ENCODE assay signal across 22 mouse cellular contexts in the genomic region with DNA sequence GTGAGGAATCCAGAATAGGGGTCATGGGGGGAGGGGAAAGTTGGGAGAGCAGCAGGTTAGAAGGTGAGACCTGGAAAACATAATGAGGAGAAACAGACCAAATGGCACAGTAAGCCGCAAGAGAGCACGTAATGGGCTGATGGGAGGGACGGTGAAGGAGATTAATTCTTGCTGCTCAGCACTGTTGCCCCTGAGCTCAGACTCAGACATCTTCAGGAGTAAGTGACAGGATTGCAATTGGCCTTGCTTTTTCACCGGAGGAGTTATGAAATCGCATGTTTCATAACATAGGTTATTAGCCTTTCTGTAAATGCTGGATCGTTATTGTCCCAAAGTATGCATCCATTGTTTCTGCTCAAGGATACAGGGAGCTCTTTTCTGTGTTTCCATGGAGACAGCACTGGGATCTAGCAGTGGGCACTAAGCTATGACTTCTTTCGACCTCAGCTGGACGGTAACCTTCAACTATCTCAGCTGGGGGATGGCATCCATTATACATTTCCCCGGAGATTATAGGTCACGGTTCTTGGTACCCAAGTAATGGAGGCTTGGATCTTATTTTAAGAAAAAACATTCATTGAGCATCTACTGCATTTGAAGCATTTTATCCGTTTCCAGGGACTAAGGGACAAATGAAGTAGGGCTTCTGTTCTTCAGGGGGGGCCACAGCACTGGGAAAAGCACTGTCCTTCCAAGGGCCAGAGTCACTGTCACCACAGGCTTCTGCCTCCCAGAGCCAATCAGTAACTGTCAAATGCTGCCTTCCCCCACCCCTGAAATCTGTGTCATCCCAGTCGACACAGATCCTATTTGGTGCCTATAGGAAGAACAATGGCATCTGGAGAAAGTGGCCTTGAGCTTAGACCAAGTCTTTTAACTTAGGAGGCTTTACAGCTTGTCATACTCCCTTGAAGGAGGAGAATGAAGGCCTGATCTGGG.
A peak's percentile ranks its signal among the peaks of the same experiment; 100 is the strongest.
DNase-seq lines count a peak whose midpoint lies in the region; ATAC-seq and TF ChIP-seq lines count a peak whose summit lies in the region.
"Had no signal": no experiment of that assay in that cellular context is flagged by ENCODE, and none has a peak within 500 bp of the region (broad histone marks: within the 10 kb centered on the region; RNA-seq: fewer than 3 reads in every experiment).

No protein-coding gene starts in this region.

- H3K9ac ChIP-seq in forebrain, embryonic 13.5 days = no peak overlapping the region
- no peak overlapping the region for H3K9ac ChIP-seq in neural tube, embryonic 14.5 days (replicated peaks; ENCODE audit: low read depth, low read length)
- H3K9ac ChIP-seq: heart, embryonic 15.5 days had no signal

- H3K4me2 ChIP-seq in forebrain, embryonic 13.5 days = no peak overlapping the region
- no peak overlapping the region for H3K4me2 ChIP-seq in neural tube, embryonic 14.5 days (ENCODE audit: low read depth, low read length)
- H3K4me2 ChIP-seq: heart, embryonic 15.5 days; liver, embryonic 11.5 days had no signal

- H3K27ac ChIP-seq in forebrain, embryonic 13.5 days = peak overlapping the region; percentile 4; the same call in 1 of the 2 replicates
- H3K27ac ChIP-seq in forebrain, embryonic 10.5 days = no peak overlapping the region
- H3K27ac ChIP-seq in hindbrain, embryonic 10.5 days = peak overlapping the region; percentile 9
- no peak overlapping the region; the same call in 1 of the 2 replicates for H3K27ac ChIP-seq in neural tube, embryonic 14.5 days (ENCODE audit: low read depth, low read length)
- no peak overlapping the region for H3K27ac ChIP-seq in layer of hippocampus, adult 2 months
- H3K27ac ChIP-seq: heart, adult 2 months; heart, embryonic 15.5 days had no signal

- H3K4me3 ChIP-seq in forebrain, embryonic 13.5 days = no peak overlapping the region
- no peak overlapping the region for H3K4me3 ChIP-seq in forebrain, embryonic 10.5 days
- H3K4me3 ChIP-seq in hindbrain, embryonic 10.5 days = no peak overlapping the region
- no peak overlapping the region for H3K4me3 ChIP-seq in neural tube, embryonic 14.5 days (ENCODE audit: low read depth, low read length)
- no peak overlapping the region for H3K4me3 ChIP-seq in layer of hippocampus, adult 2 months
- H3K4me3 ChIP-seq: heart, adult 2 months; heart, embryonic 15.5 days had no signal

- no peak for TF ChIP-seq CTCF in layer of hippocampus, adult 2 months (conservative IDR thresholded peaks at IDR 0.05)

- WGBS in forebrain, embryonic 13.5 days = 42% methylated on average over 12 of the region's 12 CpGs
- 70% methylated on average over 12 of the region's 12 CpGs for WGBS in forebrain, embryonic 10.5 days
- WGBS in hindbrain, embryonic 10.5 days = 59% methylated on average over 12 of the region's 12 CpGs
- WGBS in neural tube, embryonic 14.5 days = 42% methylated on average over 12 of the region's 12 CpGs

- no peaks in the 10 kb centered on the region for H3K27me3 ChIP-seq in forebrain, embryonic 13.5 days
- H3K27me3 ChIP-seq in forebrain, embryonic 10.5 days (ENCODE audit: poor library complexity, severe bottlenecking) = no peaks in the 10 kb centered on the region
- H3K27me3 ChIP-seq in hindbrain, embryonic 10.5 days (ENCODE audit: insufficient read depth, poor library complexity, severe bottlenecking) = no peaks in the 10 kb centered on the region
- H3K27me3 ChIP-seq in neural tube, embryonic 14.5 days (ENCODE audit: control insufficient read depth, insufficient read depth, low read length) = no peaks in the 10 kb centered on the region
- H3K27me3 ChIP-seq: heart, embryonic 15.5 days; Patski had no signal

- no peak for DNase-seq in forebrain, embryonic 10.5 days (ENCODE audit: extremely low spot score, low spot score)
- DNase-seq in hindbrain, embryonic 10.5 days (ENCODE audit: low spot score) = no peak
- peak; percentile 21 for DNase-seq in mesoderm, embryonic 11.5 days (ENCODE audit: low read depth, low spot score)
- DNase-seq in gastrocnemius, postnatal 10 days = no peak
- no peak for DNase-seq in layer of hippocampus, adult 2 months (ENCODE audit: low spot score in 2 of 2)
- DNase-seq: adrenal gland, postnatal 25 days; cerebellum, postnatal 10 days; heart, adult 2 months; kidney, adult 2 months; kidney, postnatal 36 days; layer of hippocampus, postnatal 36 days; left cerebral cortex, postnatal 4 days; lung, adult 2 months; lung, postnatal 4 days; right cerebral cortex, postnatal 14 days had no signal

- H3K4me1 ChIP-seq in forebrain, embryonic 13.5 days = 0 out of 2 replicates have a peak, but pooled peaks cover 7% of the 10 kb centered on the region
- H3K4me1 ChIP-seq in forebrain, embryonic 10.5 days = peaks cover 21% of the 10 kb centered on the region
- peaks cover 14% of the 10 kb centered on the region for H3K4me1 ChIP-seq in hindbrain, embryonic 10.5 days (replicated peaks)
- H3K4me1 ChIP-seq in neural tube, embryonic 14.5 days (ENCODE audit: control insufficient read depth, insufficient read depth, low read length) = peaks cover 7% of the 10 kb centered on the region; the same call in 1 of the 2 replicates
- H3K4me1 ChIP-seq: heart, embryonic 15.5 days had no signal

- no peaks in the 10 kb centered on the region for H3K36me3 ChIP-seq in forebrain, embryonic 13.5 days (ENCODE audit: poor library complexity, severe bottlenecking)
- H3K36me3 ChIP-seq in forebrain, embryonic 10.5 days (replicated peaks) = no peaks in the 10 kb centered on the region
- no peaks in the 10 kb centered on the region for H3K36me3 ChIP-seq in hindbrain, embryonic 10.5 days
- no peaks in the 10 kb centered on the region for H3K36me3 ChIP-seq in neural tube, embryonic 14.5 days (ENCODE audit: control insufficient read depth, insufficient read depth, low read length)
- H3K36me3 ChIP-seq: heart, embryonic 15.5 days had no signal

- H3K9me3 ChIP-seq in forebrain, embryonic 13.5 days (replicated peaks) = no peaks in the 10 kb centered on the region
- no peaks in the 10 kb centered on the region for H3K9me3 ChIP-seq in forebrain, embryonic 10.5 days
- H3K9me3 ChIP-seq in hindbrain, embryonic 10.5 days = no peaks in the 10 kb centered on the region
- no peaks in the 10 kb centered on the region for H3K9me3 ChIP-seq in neural tube, embryonic 14.5 days (ENCODE audit: control insufficient read depth, low read length)
- H3K9me3 ChIP-seq: heart, embryonic 15.5 days had no signal

- ATAC-seq in forebrain, embryonic 13.5 days = no peak
- ATAC-seq in neural tube, embryonic 14.5 days (ENCODE audit: low read depth) = peak; percentile 51
- ATAC-seq in CD4-positive, CD25-positive, alpha-beta regulatory T cell, adult 4 months = no peak
- ATAC-seq: activated CD4-positive, CD25-positive, alpha-beta regulatory T cell, adult 4 months; Patski had no signal

Comparison
In these comparisons a context has a peak if more than half of its experiments do, and no peak if none do; other contexts are left out.
1. H3K27ac ChIP-seq: peak in forebrain, embryonic 13.5 days (single experiment) and hindbrain, embryonic 10.5 days (single experiment); none in forebrain, embryonic 10.5 days (single experiment), neural tube, embryonic 14.5 days (single experiment) and layer of hippocampus, adult 2 months (single experiment).